Mouse (Mus musculus) mesoderm, embryonic 11.5 days (tissue): ENCODE results near the gene Igf2bp1.
A peak's percentile ranks its signal among the peaks of the same experiment; 100 is the strongest.

Experiments used
- DNase-seq: peaks from one replicate; pipeline ENCODE4 v3.0.0-alpha.2; 2012; ENCODE audit warnings: low read depth, low spot score

The Igf2bp1 gene

DNA sequence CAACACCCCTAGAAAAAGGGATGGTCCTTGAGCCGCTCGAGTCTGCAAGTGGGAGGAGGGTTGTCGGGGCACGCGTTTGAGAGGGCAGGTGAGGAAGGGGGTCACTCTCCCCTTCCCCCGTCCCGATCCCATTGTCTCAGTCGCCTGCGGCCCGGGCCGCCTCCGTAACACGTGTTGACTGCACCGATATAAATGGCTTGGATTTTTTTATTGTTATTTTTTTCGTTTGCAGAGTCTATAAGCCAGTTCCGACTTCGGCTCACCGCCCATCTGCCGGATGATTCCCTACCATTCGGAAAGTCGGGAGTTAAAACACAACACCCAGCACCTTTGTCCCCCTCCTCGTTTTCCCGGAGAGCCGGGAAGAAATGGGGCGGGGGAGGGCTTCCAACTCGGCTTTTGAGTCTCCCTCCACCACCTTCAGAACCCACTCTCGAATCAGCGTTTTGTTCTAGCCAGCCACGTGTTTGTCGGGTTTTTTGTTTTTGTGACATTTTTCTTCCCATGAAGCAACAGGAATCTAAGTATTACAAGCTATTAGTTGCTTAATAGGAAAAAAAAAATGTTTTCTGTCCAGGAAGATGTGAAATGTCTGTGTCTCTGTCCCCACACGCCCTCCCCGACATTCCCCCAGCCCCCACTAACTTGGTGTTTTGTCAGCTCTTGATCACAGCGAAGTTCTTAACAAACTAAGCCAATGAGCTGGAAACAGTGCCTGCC lies 1.9 kb upstream of the Igf2bp1 start:
- DNase-seq: peak; percentile 61

DNA sequence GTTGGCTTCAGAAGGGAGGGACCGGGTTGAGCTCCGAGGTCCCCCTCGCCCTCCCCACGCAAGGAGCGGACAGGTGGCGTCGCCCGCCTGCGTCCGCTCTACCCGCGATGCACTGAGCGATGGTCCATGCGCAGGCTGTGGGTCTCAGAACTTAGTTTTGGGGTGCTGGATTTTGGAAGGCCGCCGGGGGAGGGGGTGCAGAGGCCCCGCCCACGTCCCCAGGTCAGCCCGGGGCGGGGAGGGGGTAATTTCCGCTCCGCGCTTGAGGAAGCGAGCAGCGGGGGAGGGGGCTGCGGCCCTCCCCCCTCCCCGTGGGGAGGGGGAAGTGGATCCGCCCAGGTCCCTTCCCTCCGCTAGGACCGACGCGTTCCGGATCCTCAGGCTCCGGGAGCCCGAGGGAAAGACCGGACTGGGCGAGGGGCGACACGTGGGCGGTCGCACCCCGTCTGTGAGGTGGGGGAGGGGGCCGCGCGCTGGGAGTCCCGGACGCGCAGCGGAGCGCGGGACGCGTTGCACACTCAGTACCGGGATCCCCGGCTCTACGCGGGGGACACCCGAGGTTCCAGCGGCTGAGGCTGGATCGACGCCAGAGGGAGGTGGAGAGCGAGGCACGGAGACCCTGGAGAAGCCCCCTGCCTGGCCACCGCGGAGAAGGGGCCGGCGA lies 1.2 kb upstream of the Igf2bp1 start:
- peak; percentile 97 for DNase-seq

DNA sequence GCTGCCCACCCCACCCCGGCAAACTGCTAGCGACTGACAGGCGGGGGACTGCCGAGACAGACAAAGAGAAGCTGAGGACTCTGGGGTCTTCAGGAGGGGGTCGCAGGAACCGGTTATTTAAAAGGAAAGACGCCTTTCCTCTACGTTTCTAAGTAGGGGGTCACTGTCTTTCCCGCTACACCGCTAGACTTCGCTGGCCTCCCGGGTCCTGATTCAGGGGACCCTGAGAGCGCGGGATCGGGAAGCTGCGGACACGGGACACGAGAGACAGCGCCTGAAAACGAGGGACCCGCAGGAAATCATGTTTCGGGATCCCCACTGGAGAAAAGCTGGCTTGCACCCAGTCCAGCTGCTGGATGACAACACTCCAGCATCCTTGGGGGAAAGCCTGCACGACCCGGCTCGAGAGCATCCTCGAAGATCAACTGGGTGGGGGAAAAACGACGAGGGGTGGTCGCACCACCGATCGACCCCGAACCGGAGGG lies 669 bp upstream of the Igf2bp1 start:
- DNase-seq: peak; percentile 66

DNA sequence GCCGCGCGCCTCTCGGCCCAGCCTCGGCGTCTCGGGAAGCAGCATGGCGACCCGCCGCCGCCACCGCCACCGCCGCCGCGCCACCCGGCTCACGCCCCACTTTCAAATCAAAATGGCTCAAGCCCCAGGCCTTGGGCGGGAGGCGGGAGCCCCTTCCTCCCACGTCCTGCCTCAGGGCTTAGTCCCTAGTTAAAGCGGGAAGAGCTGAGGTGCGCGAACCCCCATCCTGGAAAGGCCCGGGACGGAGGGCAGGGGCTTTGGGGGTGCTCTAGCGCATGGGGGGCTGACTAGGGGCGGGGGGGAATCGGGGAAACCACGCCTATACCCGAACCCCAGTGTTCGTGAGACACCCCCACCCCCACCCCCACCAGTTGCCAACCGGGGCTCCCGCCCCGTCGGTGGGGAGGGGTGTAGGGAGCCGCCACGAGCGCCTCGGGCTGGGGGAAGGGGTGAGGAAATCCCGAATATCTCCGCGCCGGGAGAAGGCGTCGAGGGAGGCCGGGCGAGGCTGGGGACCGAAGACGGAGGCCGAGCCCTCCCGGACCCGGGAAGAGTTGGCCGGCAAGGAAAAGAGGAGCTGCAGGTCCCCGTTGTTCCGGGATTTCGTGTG lies 842 bp downstream of the Igf2bp1 start:
- DNase-seq: peak; percentile 37

DNA sequence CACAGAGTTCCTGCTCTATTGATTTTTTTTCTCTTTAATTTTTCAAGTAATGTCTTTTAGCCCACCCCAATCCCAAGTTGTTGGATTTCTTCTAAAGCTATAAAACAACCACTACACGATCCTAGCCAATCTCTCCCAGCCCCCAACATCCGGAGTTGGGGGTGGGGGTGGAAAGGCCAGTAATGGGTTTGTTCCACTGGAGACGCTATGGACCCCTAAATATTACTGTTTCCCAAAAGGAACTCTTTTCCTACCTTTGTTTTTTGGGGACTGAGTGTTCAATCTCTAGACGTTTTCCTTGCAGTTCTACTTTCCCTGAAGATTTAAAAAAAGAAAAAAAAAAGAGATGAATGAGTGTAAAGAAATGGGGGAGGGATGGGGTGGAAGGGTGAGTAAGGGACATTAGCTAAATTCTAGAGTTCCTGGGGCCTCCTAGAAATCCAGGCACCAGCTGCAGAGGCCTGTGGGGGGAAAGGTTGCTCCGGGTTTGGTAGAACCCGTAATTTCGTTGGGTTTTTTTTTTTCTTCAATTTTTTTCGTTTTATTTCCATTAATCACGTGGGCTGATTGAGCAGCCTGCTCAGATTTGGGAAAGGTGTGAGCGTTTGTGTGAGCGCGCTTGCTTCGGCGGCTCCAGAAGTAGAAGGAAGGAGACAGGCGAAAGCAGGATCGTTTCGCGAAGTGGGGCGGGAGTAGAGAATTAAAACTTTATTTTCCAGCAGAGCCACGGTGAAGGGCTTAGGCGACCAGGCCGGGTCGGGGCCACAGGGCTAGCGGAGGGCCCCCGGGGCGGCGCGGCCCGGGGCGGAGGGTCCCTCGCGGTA lies 1.6 kb downstream of the Igf2bp1 start:
- no peak for DNase-seq

DNA sequence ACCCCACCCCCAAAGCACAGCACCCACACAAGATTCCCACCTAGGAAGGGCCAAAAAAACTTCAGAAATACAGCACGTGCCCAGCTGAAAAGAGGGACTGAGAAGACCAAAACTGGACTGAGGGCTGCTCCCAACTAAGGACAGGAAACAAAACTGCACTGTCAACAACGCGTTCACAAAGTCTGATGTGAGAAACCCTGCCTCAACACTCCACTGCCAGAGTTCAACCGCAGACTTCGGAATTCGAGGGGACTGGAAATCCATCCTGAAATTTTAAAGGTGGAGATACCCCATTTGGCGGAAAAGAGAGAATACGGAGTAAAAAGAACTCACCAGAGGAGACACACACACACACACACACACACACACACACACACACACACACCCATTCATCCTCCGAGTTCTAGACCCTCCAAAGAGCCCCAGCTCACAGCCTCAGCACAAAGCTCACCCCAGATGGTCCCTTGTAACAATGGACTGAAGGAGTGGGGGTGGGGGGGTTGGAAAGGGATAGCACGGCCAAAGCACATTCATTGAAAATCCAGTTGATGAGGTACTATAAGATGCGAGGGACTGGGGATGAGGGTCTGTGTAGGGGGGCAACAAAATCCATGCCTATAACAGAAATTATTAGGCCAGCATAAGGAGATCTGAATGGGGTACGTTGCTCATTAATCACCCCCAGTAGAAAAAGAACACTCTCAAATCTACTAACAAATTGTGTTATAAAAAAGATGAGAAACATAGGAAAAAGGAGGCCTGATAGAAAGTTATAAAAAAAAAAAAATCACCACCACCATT lies 2.4 kb downstream of the Igf2bp1 start:
- DNase-seq: no peak

DNA sequence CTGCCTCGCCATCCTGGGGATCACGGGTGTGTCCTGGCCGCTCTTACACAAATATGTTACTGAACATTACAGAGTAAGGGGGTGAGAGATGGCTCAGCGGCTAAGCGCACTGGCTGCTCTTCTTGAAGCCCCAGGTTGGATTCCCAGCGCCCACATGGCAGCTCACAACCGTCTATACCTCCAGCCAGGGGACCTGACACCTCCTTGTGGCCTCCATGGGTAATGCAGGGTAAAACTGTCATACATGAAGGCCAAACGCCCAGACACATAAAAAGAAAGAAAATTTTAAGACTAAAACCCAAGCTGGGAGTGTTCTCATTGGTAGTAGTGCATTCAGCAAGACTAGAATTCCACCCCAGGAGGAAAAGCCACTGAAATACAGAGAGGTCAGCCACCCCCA lies 11.6 kb downstream of the Igf2bp1 start:
- DNase-seq: no peak

DNA sequence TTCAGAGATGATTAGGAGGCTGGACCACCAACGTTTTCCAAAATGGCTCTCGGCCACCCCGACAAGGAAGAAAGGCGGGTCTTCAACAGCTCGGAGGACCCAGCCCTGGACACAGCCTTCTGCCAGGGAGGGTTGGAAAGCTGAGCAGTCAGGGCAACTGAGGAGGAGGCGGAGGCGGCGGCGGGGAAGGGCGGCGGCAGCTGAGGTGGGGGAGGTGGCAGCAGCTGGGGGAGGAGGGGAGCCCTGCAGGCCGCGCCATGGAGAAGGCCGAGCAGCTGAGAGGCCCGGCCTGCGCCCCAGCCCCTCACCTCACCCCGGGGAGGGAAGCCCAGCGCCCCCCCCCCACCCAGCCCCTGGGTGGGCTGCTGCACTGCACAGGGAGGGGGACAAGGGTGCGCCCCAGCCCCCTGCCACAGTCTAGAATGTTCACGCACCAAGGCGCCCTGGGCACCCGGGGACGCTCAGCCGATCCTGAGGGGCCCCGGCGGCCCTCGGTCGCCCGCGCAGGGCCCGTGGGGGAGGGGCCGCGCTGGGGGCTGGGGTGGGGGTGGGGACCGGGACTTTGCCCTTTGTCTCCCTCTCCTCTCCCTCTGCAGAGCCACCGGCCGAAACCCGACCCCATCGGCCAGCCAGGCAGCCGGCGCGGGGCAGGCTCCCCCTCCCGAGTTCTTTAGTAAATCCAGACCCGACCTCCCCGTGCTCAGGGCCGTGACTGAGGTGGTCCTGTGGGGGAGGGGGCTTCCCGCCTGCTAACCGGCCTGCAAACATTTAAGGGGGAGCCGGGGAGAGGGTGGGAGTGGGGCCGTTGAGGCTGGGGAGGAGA lies 14.6 kb downstream of the Igf2bp1 start:
- peak; percentile 90 for DNase-seq

DNA sequence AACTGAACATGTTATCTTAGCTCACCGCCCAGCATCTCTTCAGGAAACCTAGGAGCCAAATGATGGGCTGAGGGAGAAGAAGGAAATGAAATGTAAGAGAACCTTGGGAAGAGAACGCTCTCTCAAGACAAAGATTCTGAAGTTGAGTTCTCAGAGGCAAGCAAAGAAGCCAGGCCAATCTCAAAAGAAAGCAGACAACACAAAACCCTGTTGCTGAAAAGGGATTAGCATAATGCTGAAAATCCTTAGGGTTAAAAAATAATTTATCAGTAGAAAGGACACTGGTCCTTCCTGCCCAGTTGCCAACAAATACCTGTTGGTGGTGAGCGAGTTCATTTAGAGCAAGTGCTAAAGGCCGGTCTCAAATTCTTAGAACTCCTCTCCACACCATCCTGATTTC lies 15.3 kb downstream of the Igf2bp1 start:
- DNase-seq: no peak

DNA sequence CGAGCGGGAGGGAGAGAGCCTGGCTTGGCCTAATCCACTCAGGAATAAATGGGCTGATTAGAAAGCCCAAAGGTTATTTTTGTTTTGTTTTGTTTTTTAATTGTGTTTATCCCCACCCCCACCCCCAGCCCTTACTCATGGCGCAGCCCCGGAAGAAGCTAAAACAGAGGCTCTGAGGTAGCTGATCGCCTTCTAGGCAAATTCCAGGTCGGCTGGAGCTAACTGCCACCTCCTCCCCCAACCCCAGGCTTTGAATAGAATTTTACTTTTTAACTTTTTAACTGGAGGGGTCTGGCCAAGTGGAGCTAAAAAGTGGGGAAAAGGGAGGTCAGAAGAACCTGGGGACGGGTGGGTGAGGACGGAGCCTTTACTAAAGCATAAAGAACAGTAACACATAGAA lies 15.9 kb downstream of the Igf2bp1 start:
- DNase-seq: no peak

DNA sequence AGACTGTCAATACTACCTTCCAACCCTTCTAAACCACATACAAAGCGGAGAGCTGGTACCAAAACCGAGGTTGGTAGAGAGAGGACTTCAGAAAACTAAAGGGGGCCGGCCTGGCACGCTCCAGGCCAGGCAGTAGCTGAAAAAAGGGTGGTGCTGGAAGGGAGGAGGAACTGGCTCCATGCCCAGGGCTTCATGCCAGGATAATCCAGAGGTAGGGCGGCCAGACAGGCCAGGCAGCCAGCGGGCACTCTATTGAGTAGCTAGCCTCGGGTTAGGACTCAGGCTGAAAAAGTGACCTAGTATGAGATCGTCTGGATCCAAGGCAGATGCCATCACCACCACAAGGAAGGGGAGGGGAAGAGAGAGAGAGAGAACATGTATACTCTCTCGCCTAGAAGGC lies 17.2 kb downstream of the Igf2bp1 start:
- DNase-seq: no peak

DNA sequence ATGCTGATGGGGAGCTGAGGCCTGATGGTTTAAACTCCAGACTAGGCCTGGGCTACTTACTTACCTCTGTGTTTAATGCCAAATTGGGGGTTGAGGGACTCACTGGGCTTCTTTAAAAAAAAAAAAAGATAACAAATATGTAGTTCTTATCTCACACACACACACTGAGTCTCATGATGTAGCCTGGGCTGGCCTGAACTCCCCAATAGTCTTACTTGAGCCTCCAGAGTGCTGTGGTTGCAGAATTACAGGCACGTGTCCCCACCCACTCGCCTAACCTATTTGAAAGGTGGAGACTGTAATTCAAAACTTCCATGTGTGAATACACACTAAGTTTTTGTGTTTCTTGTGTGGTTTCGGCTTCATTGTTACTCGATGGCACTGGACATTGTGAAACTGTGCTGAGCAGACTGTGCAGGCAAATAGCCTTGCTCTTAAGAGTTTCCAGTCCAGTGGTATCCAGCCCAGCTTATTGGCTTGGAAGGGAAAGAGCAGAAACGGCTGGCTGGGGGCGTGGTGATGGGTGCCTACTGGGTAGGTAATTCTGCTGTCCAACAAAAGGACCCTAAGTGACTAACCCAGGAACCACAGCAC lies 17.8 kb downstream of the Igf2bp1 start:
- DNase-seq: no peak

DNA sequence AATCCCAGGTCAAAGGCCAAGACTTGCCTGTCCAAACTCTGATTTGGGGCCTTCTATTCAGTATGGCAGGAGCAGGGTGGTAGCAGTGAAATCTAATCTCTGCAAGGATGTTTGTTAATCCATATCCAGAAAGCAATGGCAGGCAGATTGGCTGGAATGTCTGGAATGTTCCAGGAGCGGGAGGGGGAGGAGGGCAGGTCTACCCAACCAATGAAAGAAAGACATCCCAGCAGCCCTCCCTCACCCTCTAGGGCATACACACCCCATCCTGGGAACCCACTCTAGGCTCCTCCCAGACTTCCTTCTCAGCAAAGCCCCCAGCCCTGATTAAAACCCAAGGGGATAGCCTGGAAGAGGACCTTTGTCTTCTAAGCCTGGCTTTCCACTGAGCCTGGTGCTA lies 23.3 kb downstream of the Igf2bp1 start:
- peak; percentile 73 for DNase-seq

DNA sequence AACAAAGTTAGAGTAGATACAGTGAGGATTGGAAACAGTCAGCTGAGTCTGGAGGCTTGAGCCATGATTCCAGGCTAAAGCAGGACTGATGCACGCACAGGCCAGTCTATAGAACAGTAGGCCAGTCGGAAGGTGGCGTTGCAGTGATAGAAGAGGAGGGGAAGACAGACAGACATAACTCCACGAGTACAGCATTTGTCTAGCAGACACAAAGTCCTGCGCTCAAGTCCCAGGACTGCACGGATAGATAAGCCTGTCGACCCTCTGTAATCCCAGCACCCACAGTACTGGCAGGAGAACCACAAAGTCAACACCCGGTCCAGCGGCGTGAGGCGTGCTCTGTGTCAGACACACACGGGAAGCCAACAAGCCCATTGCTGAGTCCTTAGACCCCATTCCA lies 23.9 kb downstream of the Igf2bp1 start:
- DNase-seq: no peak

DNA sequence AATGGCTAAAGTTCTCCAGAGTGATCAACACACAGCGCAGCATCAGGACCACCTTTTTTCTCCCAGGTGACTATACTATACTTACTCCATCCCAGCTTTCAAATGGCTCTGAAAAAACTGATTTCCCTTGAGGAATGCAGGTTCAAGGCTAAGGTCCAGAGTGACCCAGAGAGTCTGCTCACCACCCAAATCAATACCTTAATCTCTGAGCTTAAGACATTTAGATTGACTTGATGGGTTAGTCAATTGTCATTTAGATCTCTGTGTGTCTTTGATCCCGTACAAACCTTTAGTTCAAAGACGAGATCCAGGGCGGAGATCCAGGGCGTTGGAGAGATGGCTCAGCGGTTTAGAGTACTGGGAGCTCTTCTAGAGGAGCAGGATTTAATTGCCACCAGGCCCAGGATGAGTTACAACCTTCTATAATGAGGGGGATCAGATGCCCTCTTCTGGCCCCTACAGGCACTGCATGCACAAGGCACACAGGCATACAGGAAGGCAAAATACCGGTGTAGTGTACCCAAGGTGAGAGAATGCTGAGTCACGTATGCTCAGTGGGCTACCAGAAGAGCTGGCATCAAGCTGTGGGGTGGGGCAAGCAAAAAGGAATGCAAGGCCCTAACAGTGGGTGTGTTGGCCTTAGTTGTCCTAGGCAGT lies 24.9 kb downstream of the Igf2bp1 start:
- peak; percentile 72 for DNase-seq

DNA sequence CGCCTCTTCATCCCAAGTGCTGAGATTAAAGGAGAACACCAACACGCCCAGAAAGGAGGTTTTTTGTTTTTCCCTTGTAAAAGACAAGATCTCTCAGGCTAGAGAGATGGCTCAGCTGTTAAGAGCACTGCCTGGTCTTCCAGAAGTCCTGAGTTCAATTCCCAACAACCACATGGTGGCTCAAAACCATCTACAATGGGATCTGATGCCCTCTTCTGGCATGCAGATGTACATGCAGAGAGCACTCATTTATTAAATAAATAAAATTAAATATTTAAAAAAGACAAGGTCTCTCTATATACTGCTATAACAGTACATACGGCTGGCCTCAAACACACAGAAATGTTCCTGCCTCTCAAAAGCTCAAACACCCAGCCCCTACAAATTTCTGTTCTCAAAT lies 27.3 kb downstream of the Igf2bp1 start:
- no peak for DNase-seq

DNA sequence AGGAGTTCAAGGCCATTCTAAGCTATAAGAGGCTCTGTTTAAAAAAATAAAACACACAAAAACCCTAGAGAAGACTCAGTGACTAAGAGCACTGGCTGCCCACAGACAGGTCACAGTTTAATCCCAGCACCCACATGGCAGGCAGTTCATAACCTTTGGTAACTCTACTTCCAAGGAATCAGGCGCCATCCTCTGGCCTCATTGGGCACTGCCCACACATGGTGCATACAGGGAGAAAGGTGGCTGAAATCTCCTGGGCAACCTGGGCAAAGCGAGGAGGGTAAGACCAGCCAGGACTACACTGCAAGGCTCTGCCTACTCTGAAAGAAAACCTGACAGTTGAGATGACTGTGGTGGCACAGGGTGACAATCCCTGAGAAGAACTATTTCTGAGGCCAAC lies 29.4 kb downstream of the Igf2bp1 start:
- no peak for DNase-seq

DNA sequence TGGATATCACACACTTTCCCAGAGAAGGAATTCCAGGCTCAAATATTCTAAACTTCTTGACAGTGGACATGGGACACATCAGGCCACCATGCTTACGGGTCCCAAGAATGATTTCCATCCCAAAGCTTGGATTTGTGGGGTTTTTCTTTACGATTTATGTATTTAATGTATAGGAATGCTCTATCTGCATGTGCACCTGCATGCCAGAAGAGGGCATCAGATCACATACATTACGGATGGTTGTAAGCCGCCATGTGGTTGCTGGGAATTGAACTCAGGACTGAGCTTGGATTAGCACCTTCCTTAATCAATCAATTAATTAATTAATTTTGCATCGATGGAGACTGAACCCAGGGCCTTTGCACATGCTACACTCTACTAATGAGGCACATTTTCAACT lies 30.0 kb downstream of the Igf2bp1 start:
- DNase-seq: no peak

DNA sequence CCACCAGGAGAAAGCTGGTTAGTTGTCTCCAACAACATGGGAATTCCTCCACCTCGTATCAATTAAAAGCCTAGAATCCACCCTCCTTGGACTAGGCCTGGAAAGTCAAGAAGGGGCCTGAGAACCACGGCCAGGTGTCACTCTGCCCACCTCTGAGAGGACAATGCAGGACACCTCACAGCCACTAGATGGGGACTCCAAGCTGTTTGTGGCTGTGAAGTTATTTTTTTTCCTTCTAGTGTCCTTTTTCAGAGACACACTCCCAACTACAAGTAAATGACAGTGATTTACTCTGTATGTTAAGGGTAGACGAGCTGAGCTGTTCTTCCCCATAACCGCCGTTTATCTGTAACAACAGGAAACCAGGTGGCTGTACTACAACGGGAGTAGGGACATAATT lies 32.6 kb downstream of the Igf2bp1 start:
- no peak for DNase-seq
